Mouse (Mus musculus) heart, adult 2 months (tissue): ENCODE measurements at regions not wholly inside any gene's neighbourhood (a gene's known extent, or its start where the extent isn't known, plus 50 kb on each side); places are given as distances from the start of the nearest gene placed in this dataset.

Experiments used
- CTCF ChIP-seq: fragments of 200-600 bp; IDR thresholded peaks from 2 replicates; pipeline ENCODE4 v1.8.1; 2022; ENCODE audit warnings: antibody characterized with exemption, mild to moderate bottlenecking, moderate library complexity
- EP300 ChIP-seq: fragments of 200-500 bp; IDR thresholded peaks from 2 replicates; pipeline ENCODE4 v1.6.1; 2011; ENCODE audit warnings: low read depth, low read length, control low read depth; ENCODE audit not compliant: insufficient read depth
- POLR2A ChIP-seq: fragments of 200-500 bp; IDR thresholded peaks from 2 replicates; pipeline ENCODE4 v1.6.1; 2011; ENCODE audit warnings: mild to moderate bottlenecking, low read depth, low read length, control low read depth; ENCODE audit not compliant: insufficient read depth

DNA sequence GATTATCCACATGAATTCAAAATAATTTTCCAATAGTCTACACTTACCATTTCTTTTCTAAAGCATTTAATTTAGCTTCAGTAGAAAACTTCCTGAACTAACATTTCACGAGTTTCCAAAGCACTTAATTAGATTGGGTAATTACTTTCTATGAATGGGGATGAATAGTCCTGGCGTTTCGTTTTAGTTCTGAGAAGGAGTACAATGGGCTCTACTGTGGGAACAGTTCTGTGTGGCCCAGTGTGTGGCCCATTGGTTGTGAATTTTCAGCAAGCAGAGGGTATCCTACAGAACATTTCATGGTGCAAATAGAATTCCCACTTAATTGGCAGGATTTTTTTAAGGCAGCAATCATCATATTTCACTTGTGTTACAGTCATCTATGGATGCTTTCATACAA, 95.5 kb downstream of the 1700017N19Rik start:
- TF ChIP-seq EP300, result no peak
- no peak for TF ChIP-seq CTCF
- no peak for TF ChIP-seq POLR2A
